Mouse (Mus musculus) Patski (cell line): ENCODE results near the gene Gm20498. TPM values are rescaled to one million over a fixed set of nuclear protein-coding genes. Genes with fewer than 3 reads are reported as not detected.
"Not testable (repeated sequence)": the region's sequence is repeated elsewhere in the genome, so short reads cannot be mapped to it uniquely, and the experiment has no call there.

Experiments
- ATAC-seq: fragments of 100-300 bp; one replicate; pipeline ENCODE4 v1.8.0; 2021
- CTCF ChIA-PET: fragments of 350-600 bp; sonication (Branson Sonifier 250); formaldehyde crosslinking; loops from one replicate; lab custom pipeline; 2022; ENCODE audit warnings: inconsistent platforms; lab: Charles Lee
- POLR2A ChIA-PET: fragments of 350-600 bp; sonication (Branson Sonifier 250); formaldehyde crosslinking; loops from one replicate; lab custom pipeline; 2022; ENCODE audit warnings: antibody characterized with exemption, inconsistent platforms; lab: Charles Lee
- DNase-seq: peaks from one replicate; pipeline ENCODE4 v3.0.0-alpha.2; 2011; ENCODE audit warnings: low read depth, low spot score
- H3K27me3 ChIP-seq: fragments of 371-371 bp; one replicate; pipeline ENCODE4 v1.5.1; 2021
- CTCF ChIP-seq: fragments of 100-300 bp; IDR thresholded peaks from one replicate; pipeline ENCODE4 v1.5.1; 2021
- in situ Hi-C: fragments of 300-500 bp; cut with MboI; formaldehyde crosslinking; loops from 3 replicates; pipeline ENCODE4 v1.11.1; 2018; ENCODE audit warnings: low pct_unique_long_range_greater_than_20kb, mixed read lengths
- polyA plus RNA-seq: library from polyadenylated mRNA; unstranded; gene quantifications from one replicate; pipeline ENCODE4 v1.2.3, GENCODE M21; 2021

Gene Gm20498
- polyA plus RNA-seq, 1 experiment from 2014 or later = 43.8 TPM

DNA sequence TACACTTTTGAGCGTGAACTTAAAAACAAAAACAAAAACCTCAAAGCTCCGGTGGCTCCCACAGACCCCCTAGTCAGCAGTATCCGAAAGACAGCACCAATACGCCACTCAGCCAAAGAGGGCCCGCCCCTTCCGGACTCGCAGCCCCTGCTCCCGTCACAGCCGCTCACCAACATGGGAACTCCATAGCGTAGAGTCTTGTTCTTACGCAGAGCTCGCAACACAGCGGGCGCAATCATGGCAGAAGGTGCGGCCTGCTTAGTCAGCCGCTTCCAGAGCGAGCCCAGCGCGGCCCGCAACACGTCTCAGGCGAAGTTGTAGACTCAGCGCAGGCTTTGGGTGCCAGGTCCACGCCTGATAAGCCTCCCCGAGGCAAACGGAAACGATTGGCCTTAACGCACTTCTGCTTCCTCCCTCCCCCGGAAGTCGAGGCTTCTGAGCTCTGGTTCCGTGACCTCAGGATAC, 47.9 kb downstream of the Gm20498 start, which contains the start of gene Cox16:
Cox16 (minus strand) TSS at position 401 of the 465 bp plus-strand sequence.
- DNase-seq (no peak), ATAC-seq (peak; percentile 71)
- in situ Hi-C loops = no loop called here
- CTCF ChIA-PET = no interaction called here
- no peak for TF ChIP-seq CTCF
- POLR2A ChIA-PET = no interaction called here
- no peaks in the 10 kb centered on the region for H3K27me3 ChIP-seq

- no peak for TF ChIP-seq CTCF
- ChIA-PET POLR2A (no interaction called here), CTCF (no interaction called here)
- ATAC-seq (no peak), DNase-seq (no peak)
- no peaks in the 10 kb centered on the region for H3K27me3 ChIP-seq
- in situ Hi-C loops = no loop called here
These were observed 48.5 kb downstream of the Gm20498 start for GRCm38 (mm10) chr12:81484212-81484611.

DNA sequence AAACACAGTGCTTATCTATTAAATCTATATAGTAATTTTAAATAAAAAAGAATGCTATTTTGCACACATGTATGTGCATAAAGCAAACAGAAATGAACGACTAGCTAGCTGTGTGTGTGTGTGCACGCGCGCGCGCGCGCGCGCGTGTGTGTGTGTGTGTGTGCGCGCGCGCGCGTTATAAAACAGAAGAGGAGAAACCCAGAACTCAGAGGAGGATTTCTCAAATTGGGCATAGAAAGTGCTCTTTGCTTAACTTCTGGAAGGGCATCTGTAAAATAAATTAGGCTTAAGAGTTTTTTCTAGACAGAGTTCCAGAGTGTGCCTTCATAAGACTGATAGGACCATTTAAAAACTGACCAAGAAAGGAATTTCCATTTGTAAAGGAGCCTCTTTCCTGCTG, 49.0 kb downstream of the Gm20498 start:
- POLR2A ChIA-PET = no interaction called here
- CTCF ChIA-PET = no interaction called here
- no peak for TF ChIP-seq CTCF
- in situ Hi-C loops = no loop called here
- DNase-seq (no peak), ATAC-seq (no peak)
- no peaks in the 10 kb centered on the region for H3K27me3 ChIP-seq

DNA sequence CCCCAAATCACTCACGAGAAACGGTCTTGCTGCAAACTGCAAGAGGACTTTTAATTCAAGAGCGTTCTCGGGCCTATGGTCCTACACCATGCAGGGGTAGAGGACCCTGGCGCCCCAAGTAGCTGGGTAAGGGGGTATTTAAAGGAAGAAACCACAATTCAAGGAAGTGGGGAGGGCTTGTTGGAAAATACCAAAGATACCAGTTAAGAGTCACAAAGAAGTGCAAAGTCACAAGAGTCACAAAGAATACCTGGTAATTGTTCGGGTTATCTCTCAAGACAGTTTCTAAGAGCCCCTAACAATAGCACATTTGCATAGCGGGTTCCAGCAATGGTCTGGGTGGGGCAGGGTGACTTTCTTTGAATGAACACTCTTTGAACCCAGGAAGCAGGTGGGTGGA, 73.7 kb downstream of the Gm20498 start:
- CTCF ChIA-PET, POLR2A ChIA-PET, in situ Hi-C loops, H3K27me3 ChIP-seq, DNase-seq, ATAC-seq: not testable (repeated sequence)

DNA sequence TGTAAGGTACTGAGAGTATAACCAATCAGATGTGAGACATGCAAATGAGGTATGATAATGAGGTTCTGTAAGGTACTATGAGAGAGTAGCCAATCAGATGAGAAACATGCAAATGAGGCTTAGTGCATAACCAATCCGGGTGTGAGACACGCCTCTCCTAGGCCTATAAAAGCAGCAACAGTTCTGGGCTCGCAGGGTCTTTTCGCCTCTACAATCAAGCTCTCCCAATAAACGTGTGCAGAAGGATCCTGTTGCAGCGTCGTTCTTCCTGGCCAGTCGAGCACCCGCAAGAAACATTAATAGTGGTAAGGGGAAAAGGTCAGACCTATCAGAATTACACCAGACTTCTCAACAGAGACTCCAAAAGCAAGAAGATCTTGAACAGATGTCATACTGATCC, 93.7 kb downstream of the Gm20498 start:
- ATAC-seq, CTCF ChIA-PET, POLR2A ChIA-PET, H3K27me3 ChIP-seq, in situ Hi-C loops, DNase-seq: not testable (repeated sequence)

GRCm38 (mm10) chr12:81434778-81435177, 97.9 kb downstream of the Gm20498 start:
- POLR2A ChIA-PET, in situ Hi-C loops, CTCF ChIA-PET, H3K27me3 ChIP-seq, DNase-seq, ATAC-seq: not testable (repeated sequence)

DNA sequence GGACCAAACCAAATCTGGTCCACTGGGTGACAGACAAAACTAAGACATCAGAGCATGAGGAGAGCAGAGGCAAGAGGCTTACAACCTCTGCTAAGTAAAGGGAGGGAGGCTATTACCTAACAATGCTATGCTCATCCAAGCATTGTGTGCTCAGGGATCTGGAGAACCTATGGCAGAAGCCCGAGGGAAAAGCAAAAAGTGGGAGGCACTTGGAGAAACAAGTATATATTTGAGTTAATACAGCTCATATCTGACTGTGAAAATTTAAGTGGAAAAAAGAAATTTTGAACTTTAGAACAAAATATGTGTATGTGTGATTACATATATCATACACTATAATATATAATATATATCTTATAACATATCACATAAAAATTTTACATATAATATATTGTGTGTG, 110.9 kb downstream of the Gm20498 start, which contains the start of gene Adam4:
Adam4 (minus strand) TSS at position 101 of the 400 bp plus-strand sequence.
- TF ChIP-seq CTCF = no peak
- H3K27me3 ChIP-seq = no peaks in the 10 kb centered on the region
- ATAC-seq = no peak
- ChIA-PET CTCF (no interaction called here), POLR2A (no interaction called here)
- DNase-seq = no peak
- in situ Hi-C loops = no loop called here

DNA sequence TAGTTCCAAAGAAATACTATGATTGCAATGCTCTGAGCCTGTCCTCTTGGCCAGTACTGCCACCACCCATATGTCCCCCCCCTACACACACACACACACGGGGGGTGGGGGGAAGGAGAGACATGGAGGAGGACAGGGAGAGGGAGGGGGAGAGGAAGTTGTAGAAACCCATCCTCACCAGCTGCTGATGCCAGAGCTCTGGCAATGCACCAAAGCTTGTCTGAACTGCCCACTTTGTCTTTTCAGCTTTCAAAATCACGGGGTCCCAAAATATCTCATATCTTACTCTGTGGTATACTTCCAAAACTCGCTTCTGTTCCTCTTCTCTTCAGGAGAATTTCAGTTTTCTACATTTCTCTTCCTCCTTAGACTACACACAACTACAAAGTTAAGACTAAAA, 119.5 kb downstream of the Gm20498 start:
- no peak for ATAC-seq
- ChIA-PET POLR2A (no interaction called here), CTCF (no interaction called here)
- TF ChIP-seq CTCF = no peak
- in situ Hi-C loops = no loop called here
- DNase-seq = no peak
- no peaks in the 10 kb centered on the region for H3K27me3 ChIP-seq

GRCm38 (mm10) chr12:81408966-81409365, 123.7 kb downstream of the Gm20498 start:
- DNase-seq = no peak
- no peak for TF ChIP-seq CTCF
- in situ Hi-C loops = loop anchor here (10.0 kb wide), 1 partner anchor 214 kb away; no protein-coding TSS in a partner anchor
- H3K27me3 ChIP-seq = no peaks in the 10 kb centered on the region
- ChIA-PET CTCF (no interaction called here), POLR2A (interaction anchor here (0.6 kb wide), 2 partner anchors 96 to 1210 kb away, joined by 3 read pairs; no protein-coding TSS in a partner anchor)
- ATAC-seq = no peak

GRCm38 (mm10) chr12:81402187-81402586, 130.5 kb downstream of the Gm20498 start:
- in situ Hi-C loops = loop anchor here (5.0 to 10.0 kb wide), 2 partner anchors 207 to 420 kb away; no protein-coding TSS in a partner anchor

DNA sequence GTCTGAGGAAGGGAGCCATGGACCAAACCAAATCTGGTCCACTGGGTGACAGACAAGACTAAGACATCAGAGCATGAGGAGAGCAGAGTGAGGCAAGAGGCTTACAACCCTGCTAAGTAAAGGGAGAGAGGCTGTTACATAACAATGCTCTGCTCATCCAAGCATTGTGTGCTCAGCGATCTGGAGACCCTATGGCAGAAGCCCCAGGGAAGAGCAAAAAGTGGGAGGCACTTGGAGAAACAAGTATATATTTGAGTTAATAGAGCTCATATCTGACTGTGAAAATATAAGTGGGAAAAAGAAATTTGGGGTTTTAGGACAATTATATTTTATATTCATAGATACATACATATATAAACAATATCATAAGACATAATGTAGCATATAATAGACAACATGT, 153.3 kb downstream of the Gm20498 start, which contains the start of gene Gm4787:
Gm4787 (minus strand) TSS at position 101 of the 400 bp plus-strand sequence.
- in situ Hi-C loops, POLR2A ChIA-PET, CTCF ChIA-PET, H3K27me3 ChIP-seq, ATAC-seq, DNase-seq: not testable (repeated sequence)

More at GRCm38 (mm10) chr12:81402187-81402586, 130.5 kb downstream of the Gm20498 start:
- no peak for ATAC-seq
- no peaks in the 10 kb centered on the region for H3K27me3 ChIP-seq
- TF ChIP-seq CTCF = peak; percentile 78
- POLR2A ChIA-PET = no interaction called here
- CTCF ChIA-PET = no interaction called here
- peak; percentile 12 for DNase-seq
